Mouse (Mus musculus): ENCODE data around the gene Btbd6. TPM values are rescaled to one million over a fixed set of nuclear protein-coding genes. Genes with fewer than 3 reads are reported as not detected.

The Btbd6 gene
- polyA plus RNA-seq, 1 experiment from 2014 or later, result 20.5 TPM

DNA sequence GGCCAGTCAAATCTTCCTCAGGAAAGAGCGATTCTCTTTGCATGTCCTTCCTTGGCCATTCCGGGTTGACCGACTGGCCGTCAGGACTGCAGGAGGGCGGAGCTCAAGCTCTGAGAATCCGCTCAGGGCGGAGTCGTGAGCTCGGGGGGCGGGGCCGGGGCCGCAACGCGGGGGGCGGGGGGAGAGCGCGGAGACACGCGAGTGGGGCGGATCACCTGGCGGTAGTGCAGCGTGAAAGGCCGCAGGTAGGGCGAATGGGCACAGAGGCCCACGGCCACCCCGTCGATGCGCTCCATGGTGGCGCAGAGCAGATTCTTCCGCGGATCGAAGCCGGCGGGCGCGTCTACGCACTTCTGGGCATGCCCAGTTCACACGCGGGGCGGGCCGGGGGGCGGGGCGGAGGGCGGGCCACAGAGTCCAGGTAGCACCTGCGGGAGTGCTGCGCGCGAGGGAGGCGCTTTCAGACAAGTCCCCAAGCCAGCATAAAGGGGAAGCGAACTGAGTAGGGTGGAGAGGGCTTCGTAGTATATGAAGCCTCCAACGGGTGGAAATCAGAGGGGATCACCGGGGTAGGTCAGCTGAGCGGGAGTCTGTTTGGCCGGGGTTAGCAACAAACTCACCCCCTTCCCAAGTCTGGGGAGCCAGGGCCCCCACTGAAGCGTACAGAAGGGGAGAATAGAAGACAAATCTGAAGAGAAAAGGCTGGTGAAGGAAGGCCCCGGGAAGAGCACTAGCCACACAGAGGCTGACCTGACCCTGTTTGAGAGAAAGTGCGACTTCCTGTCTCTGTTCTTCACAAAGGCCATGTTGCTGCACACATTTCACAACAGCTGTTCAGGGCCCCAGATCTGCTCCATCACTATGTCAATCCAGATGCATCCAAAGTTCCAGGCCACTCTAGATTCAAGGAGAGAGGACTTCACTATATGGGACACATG lies 34.2 kb upstream of the Btbd6 start, which contains the start of gene Nudt14:
Nudt14 (minus strand) TSS at position 349 of the 938 bp plus-strand sequence.
- Histone ChIP-seq H3K27me3 (ENCODE audit: low read depth, poor library complexity, severe bottlenecking) (peaks cover 21% of the 10 kb centered on the region; the same call in 1 of the 2 replicates), H3K9me3 (replicated peaks) (no peaks in the 10 kb centered on the region), H3K36me3 (no peaks in the 10 kb centered on the region), H3K4me3 (peak within 1 kb of the TSS; percentile 76), H3K27ac (replicated peaks) (peak within 1 kb of the TSS; percentile 95), H3K4me1 (peaks cover 53% of the 10 kb centered on the region)
- peak; percentile 83 for DNase-seq (ENCODE audit: low spot score)
- 2% methylated on average over 58 of the region's 58 CpGs for WGBS

DNA sequence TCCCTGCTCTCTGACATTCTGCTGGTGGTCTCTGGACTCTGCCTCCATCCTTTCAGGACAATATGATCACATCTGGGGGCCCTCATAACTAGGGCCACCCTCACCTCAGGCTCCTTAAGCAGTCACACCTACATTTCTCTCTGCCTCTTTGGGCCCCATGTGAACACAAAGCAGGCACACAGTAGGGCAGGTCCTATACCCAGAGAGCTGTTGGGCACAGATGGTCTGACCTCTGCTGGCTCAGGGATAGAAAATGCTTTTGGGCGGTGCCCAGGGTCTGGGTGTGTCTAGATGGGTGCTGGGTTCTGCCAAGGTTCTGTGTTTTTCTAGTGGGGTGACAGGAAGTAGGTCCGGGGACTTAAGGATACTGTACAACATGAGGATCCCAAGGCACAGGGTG lies 32.6 kb upstream of the Btbd6 start:
- H3K4me1 ChIP-seq, result peaks cover 49% of the 10 kb centered on the region

GRCm38 (mm10) chr12:112947307-112947706 lies 29.0 kb upstream of the Btbd6 start:
- no peaks in the 10 kb centered on the region for H3K9me3 ChIP-seq (replicated peaks)
- 26% methylated on average over 4 of the region's 4 CpGs for WGBS
- H3K4me3 ChIP-seq, result no peak overlapping the region
- no peaks in the 10 kb centered on the region for H3K36me3 ChIP-seq
- no peak overlapping the region for H3K27ac ChIP-seq (replicated peaks)
- no peak for DNase-seq (ENCODE audit: low spot score)
- H3K4me1 ChIP-seq, result peaks cover 45% of the 10 kb centered on the region
- peaks cover 27% of the 10 kb centered on the region for H3K27me3 ChIP-seq (ENCODE audit: low read depth, poor library complexity, severe bottlenecking)

More for the DNA sequence above, 32.6 kb upstream of the Btbd6 start:
- H3K27me3 ChIP-seq (ENCODE audit: low read depth, poor library complexity, severe bottlenecking), result peaks cover 23% of the 10 kb centered on the region
- no peak for DNase-seq (ENCODE audit: low spot score)
- H3K9me3 ChIP-seq (replicated peaks), result no peaks in the 10 kb centered on the region
- no peaks in the 10 kb centered on the region for H3K36me3 ChIP-seq
- 87% methylated on average over 2 of the region's 2 CpGs for WGBS
- no peak overlapping the region for H3K27ac ChIP-seq (replicated peaks)
- no peak overlapping the region for H3K4me3 ChIP-seq

DNA sequence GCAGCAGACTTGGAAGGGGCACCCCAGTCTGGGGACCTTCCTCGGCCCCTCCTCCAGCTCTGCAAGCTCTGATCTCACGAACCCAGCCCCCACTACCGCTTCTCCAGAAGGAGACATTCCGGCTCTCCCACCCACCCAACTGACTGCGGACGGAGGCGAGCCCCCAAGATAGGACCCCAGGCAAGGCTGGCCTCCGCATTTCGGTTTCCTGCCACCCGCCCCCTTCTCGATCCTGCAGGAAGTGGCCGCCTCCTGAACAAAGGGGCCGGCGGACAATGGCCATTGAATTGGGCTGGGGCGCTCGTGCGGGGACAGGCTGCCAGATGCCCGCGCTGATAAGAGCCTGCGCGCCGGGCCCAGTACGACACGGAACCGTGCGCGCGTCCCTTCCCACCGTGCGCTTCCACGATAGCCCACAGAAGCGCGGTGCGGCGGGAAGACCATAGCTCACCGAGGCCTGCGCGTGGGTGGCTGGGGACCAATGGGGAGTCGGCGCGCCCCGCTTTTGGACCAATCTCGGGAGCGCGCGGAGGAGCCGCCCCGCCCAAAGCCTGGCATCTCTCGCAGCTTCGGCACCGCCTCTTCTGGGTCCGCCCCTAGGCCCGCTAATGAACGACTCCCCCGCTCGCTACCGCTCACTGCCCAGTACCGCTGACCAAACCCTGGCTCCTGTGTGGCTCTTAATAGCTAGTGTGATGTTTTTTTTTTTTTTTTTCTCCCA lies 26.1 kb upstream of the Btbd6 start:
- peak; percentile 90 for DNase-seq (ENCODE audit: low spot score)
- Histone ChIP-seq H3K4me1 (peaks cover 41% of the 10 kb centered on the region), H3K27me3 (ENCODE audit: low read depth, poor library complexity, severe bottlenecking) (peaks cover 18% of the 10 kb centered on the region), H3K27ac (replicated peaks) (peak overlapping the region; percentile 94), H3K9me3 (replicated peaks) (no peaks in the 10 kb centered on the region), H3K36me3 (0 out of 2 replicates have a peak, but pooled peaks cover 3% of the 10 kb centered on the region), H3K4me3 (peak overlapping the region; percentile 62)
- under 1% methylated on average over 58 of the region's 58 CpGs for WGBS

DNA sequence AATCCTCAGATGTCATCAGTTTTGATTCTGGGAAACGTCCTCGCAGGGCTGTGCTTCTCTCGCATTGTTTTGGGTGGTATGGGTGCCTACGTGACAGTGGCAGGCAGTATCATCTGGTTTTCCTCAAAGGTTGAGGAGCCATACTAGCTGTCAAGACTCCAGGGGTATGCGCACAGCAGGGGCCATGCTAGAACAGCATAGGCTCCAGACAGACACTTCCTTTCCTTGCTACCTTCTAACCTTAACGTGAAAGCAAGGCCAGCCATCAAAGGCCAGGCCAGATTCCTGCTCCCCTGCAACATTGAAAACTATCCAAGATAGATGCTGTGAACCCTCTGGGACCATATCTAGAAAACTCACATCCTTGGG lies 25.5 kb upstream of the Btbd6 start:
- H3K36me3 ChIP-seq, result 0 out of 2 replicates have a peak, but pooled peaks cover 3% of the 10 kb centered on the region
- peaks cover 18% of the 10 kb centered on the region for H3K27me3 ChIP-seq (ENCODE audit: low read depth, poor library complexity, severe bottlenecking)
- peaks cover 41% of the 10 kb centered on the region for H3K4me1 ChIP-seq
- peak overlapping the region; percentile 94 for H3K27ac ChIP-seq (replicated peaks)
- WGBS, result 9% methylated on average over 6 of the region's 6 CpGs
- no peaks in the 10 kb centered on the region for H3K9me3 ChIP-seq (replicated peaks)
- no peak for DNase-seq (ENCODE audit: low spot score)
- peak overlapping the region; percentile 62 for H3K4me3 ChIP-seq

GRCm38 (mm10) chr12:112951150-112951842 lies 25.0 kb upstream of the Btbd6 start:
- peaks cover 18% of the 10 kb centered on the region for H3K27me3 ChIP-seq (ENCODE audit: low read depth, poor library complexity, severe bottlenecking)
- H3K36me3 ChIP-seq, result peaks cover 3% of the 10 kb centered on the region; the same call in 1 of the 2 replicates
- H3K4me1 ChIP-seq, result peaks cover 45% of the 10 kb centered on the region
- WGBS, result 37% methylated on average over 7 of the region's 7 CpGs
- H3K27ac ChIP-seq (replicated peaks), result peak overlapping the region; percentile 94
- no peak for DNase-seq (ENCODE audit: low spot score)
- no peaks in the 10 kb centered on the region for H3K9me3 ChIP-seq (replicated peaks)
- peak overlapping the region; percentile 62; the same call in 1 of the 2 replicates for H3K4me3 ChIP-seq

DNA sequence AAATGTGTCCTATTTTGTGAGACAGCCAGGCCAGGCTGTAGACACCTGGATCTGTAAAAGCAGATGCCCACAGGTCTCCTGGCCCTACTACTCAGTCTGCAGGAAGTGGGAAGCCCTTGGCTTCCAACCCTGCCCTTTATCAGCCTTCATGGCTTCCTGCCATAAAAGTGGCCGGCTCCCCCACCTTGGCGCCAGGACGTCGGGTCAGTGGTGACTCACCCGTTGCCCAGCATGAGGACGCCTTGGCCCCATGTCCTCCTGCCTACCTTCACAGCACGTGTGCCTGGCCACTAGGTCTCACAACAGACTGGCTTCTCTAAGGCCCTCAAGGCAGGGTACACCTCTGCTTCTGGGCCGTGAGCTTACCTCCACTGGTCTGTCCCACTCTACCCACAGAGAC lies 23.8 kb upstream of the Btbd6 start:
- Histone ChIP-seq H3K36me3 (peaks cover 12% of the 10 kb centered on the region), H3K4me1 (peaks cover 45% of the 10 kb centered on the region), H3K4me3 (no peak overlapping the region), H3K9me3 (replicated peaks) (no peaks in the 10 kb centered on the region), H3K27ac (replicated peaks) (no peak overlapping the region), H3K27me3 (ENCODE audit: low read depth, poor library complexity, severe bottlenecking) (peaks cover 18% of the 10 kb centered on the region)
- 78% methylated on average over 8 of the region's 8 CpGs for WGBS
- no peak for DNase-seq (ENCODE audit: low spot score)

GRCm38 (mm10) chr12:112952926-112953565 lies 23.2 kb upstream of the Btbd6 start:
- 82% methylated on average over 3 of the region's 3 CpGs for WGBS
- H3K36me3 ChIP-seq, result peaks cover 17% of the 10 kb centered on the region
- H3K4me1 ChIP-seq, result peaks cover 39% of the 10 kb centered on the region
- DNase-seq (ENCODE audit: low spot score), result no peak
- H3K4me3 ChIP-seq, result no peak overlapping the region
- H3K9me3 ChIP-seq (replicated peaks), result no peaks in the 10 kb centered on the region
- no peak overlapping the region for H3K27ac ChIP-seq (replicated peaks)
- H3K27me3 ChIP-seq (ENCODE audit: low read depth, poor library complexity, severe bottlenecking), result peaks cover 18% of the 10 kb centered on the region

- peak; percentile 78 for DNase-seq (ENCODE audit: low spot score)
- WGBS, result 36% methylated on average over 4 of the region's 4 CpGs
- Histone ChIP-seq H3K36me3 (peaks cover 40% of the 10 kb centered on the region), H3K9me3 (replicated peaks) (no peaks in the 10 kb centered on the region), H3K27me3 (ENCODE audit: low read depth, poor library complexity, severe bottlenecking) (peaks cover 9% of the 10 kb centered on the region; the same call in 1 of the 2 replicates), H3K4me3 (no peak overlapping the region), H3K27ac (replicated peaks) (no peak overlapping the region), H3K4me1 (peaks cover 19% of the 10 kb centered on the region)
These were observed 20.5 kb upstream of the Btbd6 start for GRCm38 (mm10) chr12:112955800-112956199.

GRCm38 (mm10) chr12:112958303-112958702 lies 18.0 kb upstream of the Btbd6 start:
- H3K36me3 ChIP-seq, result peaks cover 65% of the 10 kb centered on the region
- peak; percentile 47 for DNase-seq (ENCODE audit: low spot score)
- H3K9me3 ChIP-seq (replicated peaks), result no peaks in the 10 kb centered on the region
- no peak overlapping the region for H3K4me3 ChIP-seq
- H3K27ac ChIP-seq (replicated peaks), result no peak overlapping the region
- H3K27me3 ChIP-seq (ENCODE audit: low read depth, poor library complexity, severe bottlenecking), result no peaks in the 10 kb centered on the region
- H3K4me1 ChIP-seq, result peaks cover 8% of the 10 kb centered on the region; the same call in 1 of the 2 replicates
- 54% methylated on average over 4 of the region's 4 CpGs for WGBS

DNA sequence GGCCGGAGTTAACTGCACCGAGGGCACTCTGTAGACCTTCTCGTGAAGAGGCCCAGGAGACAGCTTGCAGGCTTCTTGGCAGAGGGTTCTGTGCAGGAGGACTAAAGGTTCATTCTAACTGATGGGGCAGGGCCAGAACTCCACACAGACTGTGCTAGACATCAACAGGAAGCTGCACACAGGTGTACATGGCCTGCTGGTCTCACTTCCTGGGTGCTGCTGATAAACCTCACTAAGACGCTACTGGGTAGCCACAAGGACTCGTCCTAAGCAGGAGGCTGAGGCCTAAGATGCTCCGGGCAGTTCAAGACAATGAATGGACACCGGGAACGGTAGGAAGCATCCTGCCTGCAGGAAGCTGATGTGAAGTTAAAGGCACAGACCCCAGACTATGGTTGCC lies 16.9 kb upstream of the Btbd6 start:
- Histone ChIP-seq H3K4me1 (peaks cover 8% of the 10 kb centered on the region; the same call in 1 of the 2 replicates), H3K4me3 (no peak overlapping the region), H3K27ac (replicated peaks) (no peak overlapping the region), H3K27me3 (ENCODE audit: low read depth, poor library complexity, severe bottlenecking) (no peaks in the 10 kb centered on the region), H3K9me3 (replicated peaks) (no peaks in the 10 kb centered on the region), H3K36me3 (peaks cover 77% of the 10 kb centered on the region)
- WGBS, result 90% methylated on average over 8 of the region's 8 CpGs
- DNase-seq (ENCODE audit: low spot score), result no peak

DNA sequence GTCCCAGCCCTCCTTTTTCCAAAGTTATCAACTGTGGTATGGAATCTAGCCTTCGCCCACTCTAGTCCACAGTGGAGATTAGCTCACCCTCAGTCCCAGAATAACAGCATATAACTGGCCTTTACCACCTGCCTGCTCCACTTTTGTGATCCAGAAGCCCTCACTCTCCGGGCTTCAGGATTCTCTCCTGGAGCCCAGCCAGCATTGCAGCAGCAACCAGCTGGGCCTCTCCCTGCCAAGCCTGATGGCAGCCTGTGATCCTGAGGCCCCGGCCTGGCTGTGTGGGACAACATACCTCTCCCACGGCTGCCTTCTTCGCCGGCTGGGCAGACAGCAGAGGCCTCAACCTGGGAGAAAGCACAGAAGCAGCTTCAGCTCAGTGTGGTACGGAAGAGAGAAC lies 14.9 kb upstream of the Btbd6 start:
- Histone ChIP-seq H3K4me3 (no peak overlapping the region), H3K27ac (replicated peaks) (no peak overlapping the region), H3K9me3 (replicated peaks) (no peaks in the 10 kb centered on the region), H3K27me3 (ENCODE audit: low read depth, poor library complexity, severe bottlenecking) (no peaks in the 10 kb centered on the region), H3K4me1 (peaks cover 4% of the 10 kb centered on the region; the same call in 1 of the 2 replicates), H3K36me3 (peaks cover 92% of the 10 kb centered on the region)
- WGBS, result 89% methylated on average over 7 of the region's 7 CpGs
- no peak for DNase-seq (ENCODE audit: low spot score)

Data from midbrain, embryonic 10.5 days (tissue).